Mouse (Mus musculus): ENCODE measurements around the gene Klhl33.

Gene Klhl33

DNA sequence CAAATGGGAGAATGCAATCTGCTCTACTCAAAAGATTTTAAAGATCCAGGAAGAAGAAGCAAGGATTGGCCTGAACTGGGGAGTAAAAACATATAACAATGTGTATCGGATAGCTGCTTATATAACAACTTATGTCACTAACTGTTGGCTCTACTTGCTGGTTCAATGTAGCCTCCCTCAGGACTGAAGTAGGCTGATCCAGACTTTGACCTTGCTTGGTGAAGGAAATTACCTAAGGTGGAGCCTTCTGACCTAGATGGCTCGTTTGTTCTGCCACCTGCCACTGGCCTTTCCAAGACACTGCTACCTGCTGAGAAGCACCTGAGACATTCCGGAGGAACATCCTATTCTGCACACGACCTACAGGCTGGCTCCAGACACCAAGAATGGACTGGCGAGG is 41.5 kb downstream of the Klhl33 start:
- DNase-seq (ENCODE audit: low spot score) = no peak

Measured in ovary, adult 18-20 months (tissue).